Mouse (Mus musculus) frontal cortex, adult (tissue): ENCODE results near the gene Stxbp1.

Experiments
- ATAC-seq: cut with Nextera tagmentation; 2 replicates; pipeline ENCODE4 v1.9.2; 2017; ENCODE audit warnings: mild to moderate bottlenecking, moderate library complexity, mixed read lengths; ENCODE audit not compliant: low TSS enrichment

Stxbp1 gene

DNA sequence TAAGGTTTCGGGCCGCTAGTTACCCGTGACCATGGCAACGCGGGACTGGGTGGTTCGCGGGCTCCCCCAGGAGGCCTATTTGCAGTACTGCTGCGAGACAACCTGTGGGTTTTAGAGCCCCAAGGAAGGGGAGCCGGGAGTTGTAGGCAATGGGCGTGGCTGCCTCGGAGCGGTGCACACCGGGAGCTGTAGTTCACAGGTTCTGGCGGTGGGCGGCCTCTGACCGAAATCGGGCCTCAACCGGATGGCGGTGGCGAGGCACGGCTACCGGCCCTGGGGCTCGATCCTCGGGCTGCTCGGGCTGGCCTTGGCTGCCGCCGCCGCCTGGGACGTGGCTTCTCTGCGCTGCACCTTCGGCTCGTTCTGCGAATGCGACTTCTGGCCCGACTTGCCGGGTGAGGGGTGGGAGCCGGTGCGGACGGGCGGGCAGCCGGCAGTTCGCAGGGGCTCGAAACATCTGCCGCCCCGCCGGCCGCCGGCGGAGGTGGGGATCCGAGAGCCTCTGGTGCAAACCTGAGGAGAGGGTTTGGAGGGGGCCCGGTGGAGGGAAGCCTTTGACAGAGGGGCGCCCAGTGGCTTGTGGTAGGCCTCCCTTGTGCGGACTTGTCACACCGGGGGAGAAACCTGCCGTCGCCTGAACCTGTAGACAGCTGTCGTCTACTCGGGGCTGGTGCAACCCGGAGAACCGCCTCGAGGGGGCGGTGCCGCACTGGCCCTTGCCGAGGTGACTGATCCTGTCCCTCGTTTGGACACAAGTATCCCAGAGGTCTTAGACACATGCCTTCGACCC lies 89.8 kb downstream of the Stxbp1 start, which contains the start of gene Tor2a:
Gene Tor2a, plus strand, starts transcription at position 179 of the 790 bp plus-strand sequence.
- peak; percentile 91 for ATAC-seq

DNA sequence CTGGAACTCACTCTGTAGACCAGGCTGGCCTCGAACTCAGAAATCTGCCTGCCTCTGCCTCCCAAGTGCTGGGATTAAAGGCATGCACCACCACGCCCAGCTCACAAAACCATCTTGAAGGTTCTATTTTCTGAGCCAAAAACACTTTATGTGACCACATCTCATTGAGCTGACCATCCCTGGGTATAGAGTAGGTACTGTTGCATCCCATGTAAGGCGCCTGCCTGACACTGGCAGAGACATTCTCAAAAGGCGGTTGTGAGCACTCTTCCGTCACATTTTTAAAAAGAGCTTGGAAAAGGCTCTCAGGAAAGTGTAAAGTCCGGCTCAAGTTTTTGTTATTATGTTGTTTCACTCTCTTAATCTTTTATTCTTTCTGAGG lies 90.4 kb downstream of the Stxbp1 start:
- ATAC-seq = 0 out of 2 replicates have a peak, but pooled peaks have one; percentile 5

DNA sequence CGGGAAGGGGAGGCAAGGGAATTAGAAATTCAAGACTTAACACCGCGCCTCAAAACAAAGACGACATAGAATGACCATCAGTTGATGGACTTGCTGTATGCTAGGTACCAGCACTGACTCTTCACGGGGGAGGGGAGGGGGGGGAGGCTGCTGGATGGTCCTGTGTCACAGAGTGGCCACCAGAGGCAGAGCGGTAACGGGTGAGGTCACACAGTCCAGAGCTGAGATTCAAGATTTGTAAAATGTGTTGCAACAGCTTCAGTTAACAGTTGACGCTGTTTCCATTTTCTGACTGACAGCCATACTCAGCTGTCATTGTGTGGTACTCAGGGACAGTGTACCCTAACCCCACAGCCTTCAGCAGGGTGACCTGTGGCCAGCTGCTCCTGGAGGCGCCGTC lies 94.9 kb downstream of the Stxbp1 start:
- no peak for ATAC-seq

DNA sequence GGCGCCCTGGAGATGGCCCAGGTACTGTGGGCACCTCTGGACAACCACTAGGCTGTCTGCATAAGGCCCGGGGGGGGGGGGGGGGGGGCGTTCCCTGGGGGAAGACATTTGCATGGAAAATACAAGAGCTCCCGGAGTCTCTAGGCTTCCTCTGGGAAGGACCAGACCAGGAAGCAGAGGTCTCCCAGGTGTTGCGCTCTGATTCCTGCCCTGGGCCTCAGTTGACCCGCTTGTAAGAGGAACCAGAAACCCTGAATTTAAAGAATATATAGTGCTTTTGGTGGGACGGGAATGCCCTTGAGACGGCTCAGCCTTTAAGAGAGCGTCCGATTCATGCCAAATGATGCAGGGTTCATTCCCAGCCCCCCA lies 95.4 kb downstream of the Stxbp1 start:
- ATAC-seq = no peak

DNA sequence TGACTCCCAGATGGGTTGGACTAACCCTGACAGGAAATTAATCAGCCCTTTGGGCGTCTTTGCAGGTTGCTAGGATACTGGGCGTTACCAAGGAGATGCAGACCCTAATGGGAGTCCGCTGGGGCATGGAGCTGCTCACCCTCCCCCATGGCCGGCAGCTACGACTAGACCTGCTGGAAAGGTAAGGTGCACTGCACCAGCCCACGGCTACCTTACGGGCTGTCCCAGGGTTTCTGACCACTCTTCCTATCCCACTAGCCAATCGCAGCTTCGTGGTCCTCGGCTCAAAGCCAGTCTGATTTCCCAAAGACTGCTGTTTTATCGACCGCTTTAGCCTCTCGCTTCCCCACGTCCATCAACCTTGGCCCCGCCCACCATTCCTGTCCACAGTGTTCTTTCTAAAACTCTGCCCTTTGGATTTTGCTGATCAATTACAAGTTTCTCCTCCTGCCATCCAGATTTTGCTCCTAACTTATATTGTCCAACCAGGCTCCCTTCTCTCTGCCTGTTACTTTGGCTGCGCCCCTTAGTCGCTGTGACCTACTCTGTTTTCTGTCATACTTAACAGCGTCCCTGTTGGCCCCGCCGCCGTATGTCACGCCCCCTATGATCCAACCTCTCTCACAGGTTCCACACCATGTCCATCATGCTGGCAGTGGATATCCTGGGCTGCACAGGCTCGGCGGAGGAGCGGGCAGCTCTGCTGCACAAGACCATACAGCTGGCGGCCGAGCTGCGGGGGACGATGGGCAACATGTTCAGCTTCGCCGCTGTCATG lies 96.0 kb downstream of the Stxbp1 start:
- no peak for ATAC-seq

DNA sequence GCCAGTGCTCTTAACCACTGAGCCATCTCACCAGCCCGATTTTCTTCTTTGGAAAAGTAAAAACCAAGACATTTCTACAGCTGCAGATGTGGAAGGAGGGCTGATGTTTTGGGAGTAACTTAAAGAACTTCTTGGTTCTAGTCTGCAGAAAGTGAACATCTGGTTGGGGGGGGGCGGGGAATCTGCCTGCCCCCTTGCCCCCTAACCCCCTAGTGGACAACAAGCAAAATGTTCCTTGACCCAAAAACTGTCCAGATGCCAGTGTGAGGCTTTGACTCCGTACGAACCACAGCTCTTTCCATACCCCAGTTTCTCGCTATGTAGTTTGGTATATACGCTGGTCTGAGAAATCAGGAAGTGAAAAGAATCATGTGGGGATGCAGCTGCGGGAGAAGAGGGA lies 96.8 kb downstream of the Stxbp1 start:
- ATAC-seq = no peak

DNA sequence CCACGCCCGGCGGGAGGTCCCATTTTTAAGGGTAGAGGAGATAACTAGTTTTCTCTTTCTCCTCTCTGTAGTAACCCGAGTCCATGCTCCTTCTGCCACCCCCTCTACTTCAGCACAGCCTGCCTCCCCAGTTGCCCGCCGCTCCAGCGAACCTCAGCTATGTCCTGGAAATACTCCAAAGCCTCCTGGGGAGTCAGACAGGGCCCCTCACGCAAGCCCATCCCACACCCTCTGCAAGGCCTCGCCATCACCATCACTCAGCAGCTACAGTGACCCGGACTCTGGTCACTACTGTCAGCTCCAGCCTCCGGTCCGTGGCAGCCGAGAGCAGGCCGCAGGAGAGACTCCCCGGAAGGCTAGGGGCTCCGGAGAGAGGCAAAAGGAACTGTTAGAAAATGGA lies 98.0 kb downstream of the Stxbp1 start:
- ATAC-seq = no peak

DNA sequence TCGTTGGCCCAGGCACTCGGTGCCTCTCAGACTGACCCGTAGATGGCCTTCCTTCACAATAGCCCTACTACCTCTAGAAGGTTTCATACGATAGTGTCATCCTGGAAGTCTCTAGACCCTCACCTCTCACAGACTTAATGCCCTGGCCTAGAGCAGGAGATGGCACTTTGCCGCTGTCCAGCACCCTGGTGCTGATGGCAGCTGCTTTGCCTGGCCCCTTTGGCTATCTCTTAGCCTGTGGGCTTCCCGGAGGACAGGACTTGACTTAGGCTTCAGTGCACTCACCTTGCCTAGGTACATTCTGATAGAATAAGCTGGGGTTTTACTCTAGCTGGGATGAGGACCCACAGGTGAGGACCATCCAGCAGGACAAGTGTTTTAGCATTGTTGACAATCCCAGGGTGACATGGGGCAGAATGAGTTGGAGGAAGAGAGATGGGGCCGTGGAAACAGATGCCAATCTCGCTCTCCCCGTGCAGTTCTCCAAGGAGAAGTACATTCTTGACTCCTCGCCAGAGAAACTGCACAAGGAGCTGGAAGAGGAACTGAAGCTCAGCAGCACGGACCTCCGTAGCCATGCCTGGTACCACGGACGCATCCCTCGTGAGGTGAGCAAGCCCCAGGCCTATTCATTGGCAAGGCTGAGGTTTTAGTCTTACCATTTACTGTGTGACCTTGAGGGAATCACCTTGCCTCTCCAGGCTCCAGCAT lies 102.6 kb downstream of the Stxbp1 start:
- no peak for ATAC-seq

DNA sequence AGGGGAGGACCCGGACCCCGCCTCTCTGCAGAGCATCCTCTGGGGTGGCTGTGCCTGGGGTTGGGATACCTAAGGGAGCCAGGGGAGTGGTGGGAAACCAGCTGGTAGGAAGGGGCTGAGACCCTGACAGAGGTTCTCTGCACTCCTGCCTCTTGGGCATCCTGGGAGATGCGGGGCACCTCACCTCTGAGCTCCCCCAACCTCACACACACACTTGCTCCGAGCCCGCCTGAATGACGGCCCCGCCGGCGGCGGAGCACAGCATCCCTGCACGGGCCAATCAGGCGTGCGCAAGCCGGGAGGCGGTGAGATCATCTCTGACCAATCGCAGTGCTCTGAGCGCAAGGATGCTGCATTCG lies 104.9 kb downstream of the Stxbp1 start:
- peak; percentile 91 for ATAC-seq

DNA sequence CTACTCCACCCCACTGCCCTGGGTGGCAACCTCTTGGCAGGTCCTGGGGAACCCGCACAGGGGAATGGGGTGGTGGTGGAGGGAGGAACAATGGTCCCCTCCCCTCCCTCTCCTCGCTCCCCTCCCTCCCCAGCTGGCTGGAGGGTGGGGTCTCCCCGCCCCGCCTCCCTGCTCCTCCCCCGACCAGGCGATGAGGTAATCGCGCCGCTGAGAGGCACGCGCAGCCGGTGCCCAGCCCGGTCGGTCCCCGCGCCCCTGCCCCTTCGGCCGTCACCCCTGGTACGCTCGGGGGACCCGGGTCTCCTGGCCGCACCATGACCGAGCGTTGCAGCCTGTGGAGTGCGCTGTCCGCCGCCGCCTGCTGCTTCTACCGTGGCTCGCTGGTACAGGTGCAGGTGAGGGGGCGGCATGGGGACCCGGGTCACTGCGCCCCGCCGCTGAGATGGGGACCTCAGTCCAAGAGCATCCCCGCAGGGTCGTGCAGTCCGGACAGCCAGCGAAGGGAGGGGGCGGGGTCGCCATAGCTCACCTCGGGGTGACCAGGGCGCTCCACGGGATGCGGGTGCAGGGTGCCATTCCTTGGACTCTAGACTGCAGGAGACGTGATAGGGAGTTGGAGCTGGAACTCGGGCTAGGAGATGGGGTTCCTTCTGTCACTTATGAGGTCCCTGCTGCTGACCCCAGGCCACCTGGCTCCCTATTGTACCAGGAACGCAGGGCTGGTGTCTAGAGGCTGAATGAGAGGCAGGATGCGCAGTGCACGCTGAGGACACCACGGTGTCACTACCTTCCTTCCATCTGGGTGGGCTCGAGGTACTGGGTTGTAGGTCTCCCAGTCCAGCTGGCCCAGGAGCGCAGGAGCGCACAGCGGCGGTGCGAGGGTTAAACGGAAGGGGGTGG lies 105.5 kb downstream of the Stxbp1 start:
- peak; percentile 39; the same call in 1 of the 2 replicates for ATAC-seq

DNA sequence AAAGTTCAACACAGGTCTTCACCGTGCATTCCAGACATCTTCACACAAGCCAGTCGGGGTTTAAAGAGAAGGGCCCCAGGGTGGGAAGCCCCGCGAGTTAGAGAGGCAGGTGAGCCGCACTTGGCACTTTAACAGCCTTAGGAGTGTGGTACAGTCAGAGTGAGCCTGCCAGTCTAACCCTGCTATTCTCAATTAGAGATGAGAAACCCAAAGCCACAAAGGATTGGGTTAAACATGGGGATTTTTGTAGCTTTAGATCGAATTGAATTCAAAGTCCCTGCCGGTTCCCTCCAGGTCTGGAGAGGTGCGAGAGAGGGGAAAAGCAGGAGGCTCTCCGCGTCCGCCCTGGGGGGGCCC lies 106.2 kb downstream of the Stxbp1 start, which contains the start of gene 6330409D20Rik:
Gene 6330409D20Rik, minus strand, starts transcription at position 101 of the 357 bp plus-strand sequence.
- no peak for ATAC-seq

DNA sequence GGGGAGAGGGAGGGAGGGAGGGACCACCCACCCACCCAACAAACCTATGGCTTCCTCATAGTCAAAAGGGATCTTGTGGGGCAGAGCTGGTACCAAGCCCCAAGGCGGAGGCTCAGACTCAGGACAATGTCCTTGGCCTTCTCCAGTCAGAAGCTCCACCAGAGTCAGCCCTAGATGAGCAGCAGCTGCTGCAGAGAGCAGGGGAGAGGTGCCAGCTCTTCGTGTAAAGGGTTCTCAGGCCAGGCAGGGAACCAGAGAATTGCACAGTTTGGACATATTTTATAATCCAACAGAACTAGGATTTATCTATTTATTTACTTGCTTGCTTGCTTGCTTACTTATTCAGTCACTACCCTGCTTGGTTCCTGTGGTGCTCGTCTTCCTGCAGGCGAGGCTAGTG lies 107.7 kb downstream of the Stxbp1 start:
- ATAC-seq = no peak
